Mouse (Mus musculus): Measurements from ENCODE around the gene Olfr1312. TPM values are rescaled to one million over a fixed set of nuclear protein-coding genes. Genes with fewer than 3 reads are reported as not detected.

The Olfr1312 gene
- polyA plus RNA-seq, 1 experiment from 2014 or later = not detected

Other genes starting within 250 kb of the Olfr1312 start
- gene Olfr1303, start 229.9 kb downstream of the Olfr1312 start, polyA plus RNA-seq (2014; fragmentation: Nextera tagmentation; extraction: Ambion mirVana) = not detected in 2 replicates
- not detected in 2 replicates for gene Olfr1305, start 173.1 kb downstream of the Olfr1312 start, polyA plus RNA-seq (2014; fragmentation: Nextera tagmentation; extraction: Ambion mirVana)
- gene Olfr1306, start 134.0 kb downstream of the Olfr1312 start, polyA plus RNA-seq (2014; fragmentation: Nextera tagmentation; extraction: Ambion mirVana) = not detected in 2 replicates
- not detected in 2 replicates for gene Olfr1307, start 100.8 kb downstream of the Olfr1312 start, polyA plus RNA-seq (2014; fragmentation: Nextera tagmentation; extraction: Ambion mirVana)
- not detected in 2 replicates for gene Olfr1308, start 85.3 kb downstream of the Olfr1312 start, polyA plus RNA-seq (2014; fragmentation: Nextera tagmentation; extraction: Ambion mirVana)
- not detected in 2 replicates for gene Olfr1309, start 60.0 kb downstream of the Olfr1312 start, polyA plus RNA-seq (2014; fragmentation: Nextera tagmentation; extraction: Ambion mirVana)
- gene Olfr1310, start 37.5 kb downstream of the Olfr1312 start, polyA plus RNA-seq (2014; fragmentation: Nextera tagmentation; extraction: Ambion mirVana) = not detected in 2 replicates
- not detected in 2 replicates for gene Olfr1311, start 25.8 kb downstream of the Olfr1312 start, polyA plus RNA-seq (2014; fragmentation: Nextera tagmentation; extraction: Ambion mirVana)
- not detected in 2 replicates for gene Olfr1313, start 27.6 kb upstream of the Olfr1312 start, polyA plus RNA-seq (2014; fragmentation: Nextera tagmentation; extraction: Ambion mirVana)
- gene Olfr1314, start 46.5 kb upstream of the Olfr1312 start, polyA plus RNA-seq (2014; fragmentation: Nextera tagmentation; extraction: Ambion mirVana) = not detected in 2 replicates
- not detected in 2 replicates for gene Olfr1315-ps1, start 65.2 kb upstream of the Olfr1312 start, polyA plus RNA-seq (2014; fragmentation: Nextera tagmentation; extraction: Ambion mirVana)
- not detected in 2 replicates for gene Olfr1316, start 84.7 kb upstream of the Olfr1312 start, polyA plus RNA-seq (2014; fragmentation: Nextera tagmentation; extraction: Ambion mirVana)
- not detected in 2 replicates for gene Olfr1317, start 90.1 kb upstream of the Olfr1312 start, polyA plus RNA-seq (2014; fragmentation: Nextera tagmentation; extraction: Ambion mirVana)
- not detected in 2 replicates for gene Olfr1318, start 104.0 kb upstream of the Olfr1312 start, polyA plus RNA-seq (2014; fragmentation: Nextera tagmentation; extraction: Ambion mirVana)
- 10.3 and 12.1 TPM in 2 replicates for gene Lpcat4, start 189.2 kb upstream of the Olfr1312 start, polyA plus RNA-seq (2014; fragmentation: Nextera tagmentation; extraction: Ambion mirVana)
- not detected in 2 replicates for gene Nutm1, start 209.1 kb upstream of the Olfr1312 start, polyA plus RNA-seq (2014; fragmentation: Nextera tagmentation; extraction: Ambion mirVana)
- gene Nop10, start 211.7 kb upstream of the Olfr1312 start, polyA plus RNA-seq (2014; fragmentation: Nextera tagmentation; extraction: Ambion mirVana) = 176 and 180 TPM in 2 replicates
- 17.9 and 18.1 TPM in 2 replicates for gene Slc12a6, start 215.6 kb upstream of the Olfr1312 start, polyA plus RNA-seq (2014; fragmentation: Nextera tagmentation; extraction: Ambion mirVana)
- not detected in 2 replicates for gene Gm21985, start 216.1 kb upstream of the Olfr1312 start, polyA plus RNA-seq (2014; fragmentation: Nextera tagmentation; extraction: Ambion mirVana)